Mouse (Mus musculus): ENCODE measurements around the gene D930007J09Rik.

D930007J09Rik gene

GRCm38 (mm10) chr13:32797085-32797484 lies 5.6 kb downstream of the D930007J09Rik start:
- H3K36me3 ChIP-seq (ENCODE audit: control insufficient read depth, insufficient read depth, low read length, poor library complexity, severe bottlenecking), result no peaks in the 10 kb centered on the region
- no peaks in the 10 kb centered on the region for H3K27me3 ChIP-seq (ENCODE audit: control insufficient read depth, insufficient read depth, low read length, poor library complexity, severe bottlenecking)
- peak; percentile 12 for DNase-seq (ENCODE audit: low read depth, low spot score)

GRCm38 (mm10) chr13:32795166-32795565 lies 7.5 kb downstream of the D930007J09Rik start:
- H3K27me3 ChIP-seq (ENCODE audit: control insufficient read depth, insufficient read depth, low read length, poor library complexity, severe bottlenecking), result no peaks in the 10 kb centered on the region
- H3K36me3 ChIP-seq (ENCODE audit: control insufficient read depth, insufficient read depth, low read length, poor library complexity, severe bottlenecking), result no peaks in the 10 kb centered on the region
- no peak for DNase-seq (ENCODE audit: low read depth, low spot score)

- Histone ChIP-seq H3K36me3 (ENCODE audit: control insufficient read depth, insufficient read depth, low read length, poor library complexity, severe bottlenecking) (no peaks in the 10 kb centered on the region), H3K27me3 (ENCODE audit: control insufficient read depth, insufficient read depth, low read length, poor library complexity, severe bottlenecking) (no peaks in the 10 kb centered on the region)
- DNase-seq (ENCODE audit: low read depth, low spot score), result no peak
These were observed 8.0 kb downstream of the D930007J09Rik start for GRCm38 (mm10) chr13:32794619-32795018.

- no peaks in the 10 kb centered on the region for H3K36me3 ChIP-seq (ENCODE audit: control insufficient read depth, insufficient read depth, low read length, poor library complexity, severe bottlenecking)
- no peak for DNase-seq (ENCODE audit: low read depth, low spot score)
- H3K27me3 ChIP-seq (ENCODE audit: control insufficient read depth, insufficient read depth, low read length, poor library complexity, severe bottlenecking), result no peaks in the 10 kb centered on the region
These were observed 12.9 kb downstream of the D930007J09Rik start for GRCm38 (mm10) chr13:32789781-32790180.

GRCm38 (mm10) chr13:32787584-32787983 lies 15.1 kb downstream of the D930007J09Rik start:
- H3K36me3 ChIP-seq (ENCODE audit: control insufficient read depth, insufficient read depth, low read length, poor library complexity, severe bottlenecking), result no peaks in the 10 kb centered on the region
- no peak for DNase-seq (ENCODE audit: low read depth, low spot score)
- no peaks in the 10 kb centered on the region for H3K27me3 ChIP-seq (ENCODE audit: control insufficient read depth, insufficient read depth, low read length, poor library complexity, severe bottlenecking)

- DNase-seq (ENCODE audit: low read depth, low spot score), result no peak
- no peaks in the 10 kb centered on the region for H3K36me3 ChIP-seq (ENCODE audit: control insufficient read depth, insufficient read depth, low read length, poor library complexity, severe bottlenecking)
- H3K27me3 ChIP-seq (ENCODE audit: control insufficient read depth, insufficient read depth, low read length, poor library complexity, severe bottlenecking), result no peaks in the 10 kb centered on the region
These were observed 18.8 kb downstream of the D930007J09Rik start, which contains the start of gene Mylk4 for GRCm38 (mm10) chr13:32783816-32784215. Gene Mylk4, minus strand, starts transcription at chr13:32783954.

- peak; percentile 8 for DNase-seq (ENCODE audit: low read depth, low spot score)
- Histone ChIP-seq H3K36me3 (ENCODE audit: control insufficient read depth, insufficient read depth, low read length, poor library complexity, severe bottlenecking) (no peaks in the 10 kb centered on the region), H3K27me3 (ENCODE audit: control insufficient read depth, insufficient read depth, low read length, poor library complexity, severe bottlenecking) (no peaks in the 10 kb centered on the region)
These were observed 19.6 kb downstream of the D930007J09Rik start for GRCm38 (mm10) chr13:32783055-32783454.

GRCm38 (mm10) chr13:32778861-32779260 lies 23.8 kb downstream of the D930007J09Rik start:
- no peaks in the 10 kb centered on the region for H3K27me3 ChIP-seq (ENCODE audit: control insufficient read depth, insufficient read depth, low read length, poor library complexity, severe bottlenecking)

GRCm38 (mm10) chr13:32776350-32776749 lies 26.3 kb downstream of the D930007J09Rik start:
- H3K36me3 ChIP-seq (ENCODE audit: control insufficient read depth, insufficient read depth, low read length, poor library complexity, severe bottlenecking), result no peaks in the 10 kb centered on the region
- H3K27me3 ChIP-seq (ENCODE audit: control insufficient read depth, insufficient read depth, low read length, poor library complexity, severe bottlenecking), result no peaks in the 10 kb centered on the region
- no peak for DNase-seq (ENCODE audit: low read depth, low spot score)

More at GRCm38 (mm10) chr13:32778861-32779260, 23.8 kb downstream of the D930007J09Rik start:
- H3K36me3 ChIP-seq (ENCODE audit: control insufficient read depth, insufficient read depth, low read length, poor library complexity, severe bottlenecking), result no peaks in the 10 kb centered on the region
- DNase-seq (ENCODE audit: low read depth, low spot score), result no peak

GRCm38 (mm10) chr13:32775889-32776288 lies 26.8 kb downstream of the D930007J09Rik start:
- DNase-seq (ENCODE audit: low read depth, low spot score), result no peak
- Histone ChIP-seq H3K36me3 (ENCODE audit: control insufficient read depth, insufficient read depth, low read length, poor library complexity, severe bottlenecking) (no peaks in the 10 kb centered on the region), H3K27me3 (ENCODE audit: control insufficient read depth, insufficient read depth, low read length, poor library complexity, severe bottlenecking) (no peaks in the 10 kb centered on the region)

- H3K27me3 ChIP-seq (ENCODE audit: control insufficient read depth, insufficient read depth, low read length, poor library complexity, severe bottlenecking), result no peaks in the 10 kb centered on the region
- no peak for DNase-seq (ENCODE audit: low read depth, low spot score)
- no peaks in the 10 kb centered on the region for H3K36me3 ChIP-seq (ENCODE audit: control insufficient read depth, insufficient read depth, low read length, poor library complexity, severe bottlenecking)
These were observed 32.7 kb downstream of the D930007J09Rik start for GRCm38 (mm10) chr13:32769960-32770359.

GRCm38 (mm10) chr13:32768104-32768503 lies 34.5 kb downstream of the D930007J09Rik start:
- DNase-seq (ENCODE audit: low read depth, low spot score), result peak; percentile 67
- Histone ChIP-seq H3K27me3 (ENCODE audit: control insufficient read depth, insufficient read depth, low read length, poor library complexity, severe bottlenecking) (no peaks in the 10 kb centered on the region), H3K36me3 (ENCODE audit: control insufficient read depth, insufficient read depth, low read length, poor library complexity, severe bottlenecking) (no peaks in the 10 kb centered on the region)

- Histone ChIP-seq H3K36me3 (ENCODE audit: control insufficient read depth, insufficient read depth, low read length, poor library complexity, severe bottlenecking) (no peaks in the 10 kb centered on the region), H3K27me3 (ENCODE audit: control insufficient read depth, insufficient read depth, low read length, poor library complexity, severe bottlenecking) (no peaks in the 10 kb centered on the region)
- no peak for DNase-seq (ENCODE audit: low read depth, low spot score)
These were observed 38.2 kb downstream of the D930007J09Rik start for GRCm38 (mm10) chr13:32764448-32764847.

GRCm38 (mm10) chr13:32763141-32763540 lies 39.5 kb downstream of the D930007J09Rik start:
- no peak for DNase-seq (ENCODE audit: low read depth, low spot score)
- H3K27me3 ChIP-seq (ENCODE audit: control insufficient read depth, insufficient read depth, low read length, poor library complexity, severe bottlenecking), result no peaks in the 10 kb centered on the region
- H3K36me3 ChIP-seq (ENCODE audit: control insufficient read depth, insufficient read depth, low read length, poor library complexity, severe bottlenecking), result no peaks in the 10 kb centered on the region

- Histone ChIP-seq H3K27me3 (ENCODE audit: control insufficient read depth, insufficient read depth, low read length, poor library complexity, severe bottlenecking) (no peaks in the 10 kb centered on the region), H3K36me3 (ENCODE audit: control insufficient read depth, insufficient read depth, low read length, poor library complexity, severe bottlenecking) (no peaks in the 10 kb centered on the region)
- no peak for DNase-seq (ENCODE audit: low read depth, low spot score)
These were observed 41.9 kb downstream of the D930007J09Rik start for GRCm38 (mm10) chr13:32760795-32761194.

GRCm38 (mm10) chr13:32759036-32759435 lies 43.6 kb downstream of the D930007J09Rik start:
- DNase-seq (ENCODE audit: low read depth, low spot score), result no peak
- H3K36me3 ChIP-seq (ENCODE audit: control insufficient read depth, insufficient read depth, low read length, poor library complexity, severe bottlenecking), result no peaks in the 10 kb centered on the region
- H3K27me3 ChIP-seq (ENCODE audit: control insufficient read depth, insufficient read depth, low read length, poor library complexity, severe bottlenecking), result no peaks in the 10 kb centered on the region

Measured in splenic B cell, adult 2 months (primary cell).